Mouse (Mus musculus) liver, embryonic 14.5 days (tissue): ENCODE data around the gene Numa1. TPM values are rescaled to one million over a fixed set of nuclear protein-coding genes. Genes with fewer than 3 reads are reported as not detected.
"Not testable (repeated sequence)": the region's sequence is repeated elsewhere in the genome, so short reads cannot be mapped to it uniquely, and the experiment has no call there.

ENCODE experiments used
- ATAC-seq: fragments of 200-750 bp; cut with Nextera tagmentation; 2 replicates; pipeline ENCODE4 v1.8.0; 2017; ENCODE audit warnings: moderate number of reproducible peaks, mild to moderate bottlenecking, moderate library complexity; ENCODE audit not compliant: insufficient read depth
- DNase-seq, 3 experiments: peaks; one replicate each; pipeline ENCODE4 v3.0.0-alpha.2; 2012 to 2013; ENCODE audit warnings: low read depth in 3 of 3, low spot score in 3 of 3
- H3K27ac ChIP-seq: fragments of 300-500 bp; sonication (generic); 2 replicates; pipeline ENCODE4 v1.5.1; 2014; ENCODE audit warnings: moderate library complexity, mild to moderate bottlenecking, control low read depth, inconsistent platforms
- H3K27me3 ChIP-seq: fragments of 300-500 bp; sonication (generic); 2 replicates; pipeline ENCODE4 v1.6.1; 2014; ENCODE audit warnings: mild to moderate bottlenecking, low read length, moderate library complexity; ENCODE audit not compliant: control insufficient read depth, insufficient read depth
- H3K36me3 ChIP-seq: fragments of 300-500 bp; sonication (generic); replicated peaks from 2 replicates; pipeline ENCODE4 v1.6.1; 2014; ENCODE audit warnings: low read depth; ENCODE audit not compliant: control insufficient read depth, insufficient read depth
- H3K4me1 ChIP-seq, 2 experiments: fragments of 200-500 bp in 1 of 2; fragments of 300-500 bp in 1 of 2; sonication (generic) in 1 of 2; replicated peaks; 2 replicates each; pipeline ENCODE4 v1.6.1; 2012 to 2014; ENCODE audit warnings: antibody characterized with exemption in 1 of 2, inconsistent platforms in 1 of 2, low read length in 1 of 2; ENCODE audit not compliant: control insufficient read depth in 2 of 2, insufficient read depth in 2 of 2
- H3K4me2 ChIP-seq: fragments of 300-500 bp; sonication (generic); 2 replicates; pipeline ENCODE4 v1.6.1; 2014; ENCODE audit warnings: low read depth, mild to moderate bottlenecking, control low read depth, moderate library complexity
- H3K4me3 ChIP-seq, 2 experiments: fragments of 200-500 bp in 1 of 2; fragments of 300-500 bp in 1 of 2; sonication (generic) in 1 of 2; 2 replicates each; pipeline ENCODE4 v1.5.1; 2012 to 2014; ENCODE audit warnings: low read depth in 2 of 2, low read length in 2 of 2, mild to moderate bottlenecking in 2 of 2, control low read depth in 1 of 2, inconsistent platforms in 1 of 2, moderate library complexity in 1 of 2; ENCODE audit not compliant: insufficient read depth in 1 of 2
- H3K9ac ChIP-seq: fragments of 300-500 bp; sonication (generic); replicated peaks from 2 replicates; pipeline ENCODE4 v1.6.1; 2014; ENCODE audit warnings: mild to moderate bottlenecking, control low read depth, moderate library complexity
- H3K9me3 ChIP-seq: fragments of 300-500 bp; sonication (generic); 2 replicates; pipeline ENCODE4 v1.6.1; 2016; ENCODE audit warnings: low read length, mixed read lengths; ENCODE audit not compliant: control insufficient read depth
- CTCF ChIP-seq: IDR thresholded peaks from 2 replicates; pipeline ENCODE4 v1.5.1; 2016; ENCODE audit warnings: antibody characterized with exemption, low read depth, control low read depth
- EP300 ChIP-seq: IDR thresholded peaks from 2 replicates; pipeline ENCODE4 v1.6.1; 2016; ENCODE audit warnings: antibody characterized with exemption, low read depth
- WGBS: fragments of 180-500 bp; shearing (Covaris S2); extraction: QIAGEN DNeasy Blood & Tissue Kit; methylation state at CpG from one replicate; pipeline ENCODE4 v1.1.7; 2014; ENCODE audit not compliant: insufficient replicate concordance; 5-methylcytosine and 5-hydroxymethylcytosine counted together
- polyA plus RNA-seq, 2 experiments: library from polyadenylated mRNA; depleted of rRNA in 1 of 2; stranded (reverse) in 1 of 2; unstranded in 1 of 2; fragments of >200 nt; fragmentation: Nextera tagmentation in 1 of 2; extraction: Ambion mirVana in 1 of 2; gene quantifications; 2 replicates each; pipeline versions ENCODE4 v1.2.1 to v1.2.3; 2012 to 2014

Numa1 gene
- polyA plus RNA-seq, 2 experiments: 27.4 to 36.2 TPM

- Histone ChIP-seq H3K27ac (no peak overlapping the region), H3K36me3 (peaks cover 17% of the 10 kb centered on the region), H3K4me3 (no peak overlapping the region), H3K9me3 (no peaks in the 10 kb centered on the region), H3K9ac (no peak overlapping the region), H3K27me3 (no peaks in the 10 kb centered on the region), H3K4me2 (no peak overlapping the region), H3K4me1 (no peaks in the 10 kb centered on the region)
- DNase-seq (no peak), ATAC-seq (no peak)
- WGBS: 86% methylated on average over 1 of the region's 1 CpGs
- TF ChIP-seq CTCF: peak; percentile 46
- TF ChIP-seq EP300: no peak
These were observed 101.0 kb downstream of the Numa1 start for GRCm38 (mm10) chr7:102034904-102035303.

GRCm38 (mm10) chr7:102035534-102035933 is 101.6 kb downstream of the Numa1 start:
- TF ChIP-seq CTCF: no peak
- TF ChIP-seq EP300: no peak
- no peak for DNase-seq
- ATAC-seq: no peak
- H3K9me3 ChIP-seq: no peaks in the 10 kb centered on the region
- no peaks in the 10 kb centered on the region for H3K27me3 ChIP-seq
- no peak overlapping the region for H3K27ac ChIP-seq
- no peak overlapping the region for H3K9ac ChIP-seq
- H3K4me1 ChIP-seq: no peaks in the 10 kb centered on the region
- no peak overlapping the region for H3K4me3 ChIP-seq
- H3K36me3 ChIP-seq: peaks cover 17% of the 10 kb centered on the region
- no peak overlapping the region for H3K4me2 ChIP-seq
- 83% methylated on average over 2 of the region's 2 CpGs for WGBS

GRCm38 (mm10) chr7:102037318-102037717 is 103.4 kb downstream of the Numa1 start:
- ATAC-seq: no peak
- Histone ChIP-seq H3K36me3 (peaks cover 17% of the 10 kb centered on the region), H3K27me3 (no peaks in the 10 kb centered on the region), H3K4me2 (no peak overlapping the region), H3K4me3 (no peak overlapping the region), H3K9me3 (no peaks in the 10 kb centered on the region), H3K27ac (no peak overlapping the region), H3K4me1 (no peaks in the 10 kb centered on the region), H3K9ac (no peak overlapping the region)
- 86% methylated on average over 3 of the region's 3 CpGs for WGBS
- TF ChIP-seq EP300 (no peak), CTCF (no peak)
- no peak for DNase-seq

- WGBS: 58% methylated on average over 2 of the region's 2 CpGs
- no peak overlapping the region for H3K4me2 ChIP-seq
- no peak for ATAC-seq
- H3K9ac ChIP-seq: no peak overlapping the region
- no peaks in the 10 kb centered on the region for H3K4me1 ChIP-seq
- DNase-seq: no peak
- H3K27ac ChIP-seq: no peak overlapping the region
- H3K4me3 ChIP-seq: no peak overlapping the region
- no peak for TF ChIP-seq EP300
- no peak for TF ChIP-seq CTCF
- H3K36me3 ChIP-seq: peaks cover 11% of the 10 kb centered on the region
- H3K27me3 ChIP-seq: no peaks in the 10 kb centered on the region
- no peaks in the 10 kb centered on the region for H3K9me3 ChIP-seq
These were observed 108.4 kb downstream of the Numa1 start for GRCm38 (mm10) chr7:102042314-102042713.

DNA sequence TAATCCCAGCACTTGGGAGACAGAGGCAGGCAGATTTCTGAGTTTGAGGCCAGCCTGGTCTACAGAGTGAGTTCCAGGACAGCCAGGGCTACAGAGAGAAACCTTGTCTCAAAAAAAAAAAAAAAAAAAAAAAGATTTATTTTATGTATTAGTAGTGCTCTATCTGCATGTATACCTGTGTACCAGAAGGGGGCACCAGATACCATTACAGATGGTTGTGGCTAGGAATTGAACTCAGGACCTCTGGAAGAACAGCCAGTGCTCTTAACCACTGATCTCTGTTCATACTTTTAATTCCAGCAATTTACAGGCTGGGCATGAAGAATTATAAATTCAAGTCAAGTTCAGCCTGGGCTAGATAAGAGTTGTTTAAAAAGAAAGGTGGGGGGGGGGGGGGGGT is 114.6 kb downstream of the Numa1 start:
- TF ChIP-seq CTCF: peak; percentile 62
- not testable (repeated sequence) for H3K4me1 ChIP-seq, H3K36me3 ChIP-seq

More for the DNA sequence above, 114.6 kb downstream of the Numa1 start:
- H3K9me3 ChIP-seq, H3K4me2 ChIP-seq, H3K9ac ChIP-seq, DNase-seq, H3K27me3 ChIP-seq, H3K4me3 ChIP-seq, H3K27ac ChIP-seq, ATAC-seq: not testable (repeated sequence)
